Mouse (Mus musculus) kidney, adult 2 months (tissue): ENCODE measurements around the gene Wdr24.
A peak's percentile ranks its signal among the peaks of the same experiment; 100 is the strongest.

Source experiments
- CTCF ChIP-seq: fragments of 200-500 bp; conservative IDR thresholded peaks from 2 replicates; pipeline ENCODE4 v1.5.1; 2011; ENCODE audit warnings: low read depth, mild to moderate bottlenecking, control low read depth, low read length, moderate library complexity, mixed read lengths; ENCODE audit not compliant: insufficient read depth, insufficient read length
- POLR2A ChIP-seq: fragments of 200-500 bp; IDR thresholded peaks from one replicate; pipeline ENCODE4 v1.6.1; 2011; ENCODE audit warnings: low read depth, low read length, control low read depth

GRCm38 (mm10) chr17:25875171-25876136, 52.0 kb downstream of the Wdr24 start:
- TF ChIP-seq POLR2A, result peak; percentile 82
- TF ChIP-seq CTCF, result no peak
